Mouse (Mus musculus) C2C12 (cell line): ENCODE data around the gene Olfr263.

ENCODE experiments used
- CTCF ChIP-seq: IDR thresholded peaks from one replicate; pipeline ENCODE4 v1.5.1; 2011; ENCODE audit not compliant: control insufficient read depth, insufficient read depth, insufficient read length
- MYOD1 ChIP-seq: IDR thresholded peaks from one replicate; pipeline ENCODE4 v1.6.1; 2011; ENCODE audit warnings: low read depth; ENCODE audit not compliant: control insufficient read depth, insufficient read length
- MYOG ChIP-seq: IDR thresholded peaks from one replicate; pipeline ENCODE4 v1.6.1; 2011; ENCODE audit not compliant: control insufficient read depth, insufficient read length; ENCODE audit errors: extremely low read depth
- USF1 ChIP-seq: IDR thresholded peaks from one replicate; pipeline ENCODE4 v1.6.1; 2011; ENCODE audit warnings: low read depth, mild to moderate bottlenecking, control low read depth, moderate library complexity

DNA sequence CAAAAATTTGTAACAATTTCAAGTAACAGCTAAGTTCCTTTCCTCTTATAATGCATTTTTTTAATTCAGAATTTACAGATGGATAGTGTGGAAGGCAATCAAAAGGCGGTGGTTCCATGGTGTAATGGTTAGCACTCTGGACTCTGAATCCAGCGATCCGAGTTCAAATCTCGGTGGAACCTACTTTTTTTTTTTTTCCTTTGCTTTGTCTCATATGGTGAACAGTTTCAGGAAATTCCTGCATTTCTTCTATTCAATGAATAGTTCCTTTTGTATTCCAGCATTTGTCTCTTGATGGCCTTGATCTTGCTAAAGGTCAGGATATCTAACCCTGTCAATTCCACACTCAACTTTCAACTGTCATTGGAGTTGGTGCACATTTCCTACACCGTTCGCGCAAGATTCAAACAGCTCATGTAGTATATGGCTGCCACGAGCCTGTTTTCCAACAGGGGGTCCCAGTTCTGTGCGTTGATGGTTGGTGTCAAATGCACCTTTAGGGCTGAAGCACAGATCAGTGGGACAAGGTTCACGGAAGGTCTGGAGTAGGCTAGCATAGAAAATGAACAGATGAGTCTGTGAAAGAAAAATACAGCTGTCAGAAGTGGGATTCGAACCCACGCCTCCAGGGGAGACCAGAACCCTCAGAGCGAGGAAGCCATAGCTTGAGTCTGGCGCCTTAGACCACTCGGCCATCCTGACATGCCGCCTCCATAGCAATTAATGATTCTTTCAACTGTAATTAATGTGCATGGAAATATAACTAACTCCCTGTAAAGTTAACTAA, 43.0 kb downstream of the Olfr263 start:
- TF ChIP-seq CTCF (no peak), MYOG (no peak), USF1 (no peak), MYOD1 (no peak)
